Mouse (Mus musculus) heart, postnatal 0 days (tissue): ENCODE results near the gene Gm37419. TPM values are rescaled to one million over a fixed set of nuclear protein-coding genes. Genes with fewer than 3 reads are reported as not detected.

Source experiments
- ATAC-seq: fragments of 200-750 bp; cut with Nextera tagmentation; 2 replicates; pipeline ENCODE4 v1.8.0; 2017; ENCODE audit warnings: low read depth, moderate number of reproducible peaks, moderate library complexity; ENCODE audit not compliant: insufficient read depth
- DNase-seq: peaks from one replicate; pipeline ENCODE4 v3.0.0-alpha.2; 2016; ENCODE audit warnings: low spot score
- H3K27ac ChIP-seq: fragments of 300-500 bp; sonication (generic); 2 replicates; pipeline ENCODE4 v1.5.1; 2014; ENCODE audit warnings: low read depth, mild to moderate bottlenecking
- H3K27me3 ChIP-seq: fragments of 300-500 bp; sonication (generic); 2 replicates; pipeline ENCODE4 v1.6.1; 2014; ENCODE audit warnings: low read length, mixed read lengths; ENCODE audit not compliant: control insufficient read depth, insufficient read depth
- H3K36me3 ChIP-seq: fragments of 300-500 bp; sonication (generic); replicated peaks from 2 replicates; pipeline ENCODE4 v1.6.1; 2014; ENCODE audit warnings: low read length, mixed read lengths; ENCODE audit not compliant: control insufficient read depth, insufficient read depth
- H3K4me1 ChIP-seq: fragments of 300-500 bp; sonication (generic); 2 replicates; pipeline ENCODE4 v1.6.1; 2014; ENCODE audit warnings: antibody characterized with exemption; ENCODE audit not compliant: control insufficient read depth, insufficient read depth
- H3K4me2 ChIP-seq: fragments of 300-500 bp; sonication (generic); 2 replicates; pipeline ENCODE4 v1.6.1; 2014; ENCODE audit warnings: low read depth, mild to moderate bottlenecking, low read length, moderate library complexity
- H3K4me3 ChIP-seq: fragments of 300-500 bp; sonication (generic); 2 replicates; pipeline ENCODE4 v1.5.1; 2014; ENCODE audit warnings: low read depth, low read length
- H3K9ac ChIP-seq: fragments of 300-500 bp; sonication (generic); replicated peaks from 2 replicates; pipeline ENCODE4 v1.6.1; 2014; ENCODE audit warnings: low read depth, low read length, mixed read lengths
- H3K9me3 ChIP-seq: fragments of 300-500 bp; sonication (generic); replicated peaks from 2 replicates; pipeline ENCODE4 v1.6.1; 2016; ENCODE audit warnings: low read length; ENCODE audit not compliant: control insufficient read depth
- CTCF ChIP-seq: IDR thresholded peaks from 2 replicates; pipeline ENCODE4 v1.5.1; 2016; ENCODE audit warnings: antibody characterized with exemption, control low read depth, low read depth
- EP300 ChIP-seq: IDR thresholded peaks from 2 replicates; pipeline ENCODE4 v1.6.1; 2016; ENCODE audit warnings: antibody characterized with exemption, low read depth
- WGBS: fragments of 180-500 bp; shearing (Covaris S2); extraction: QIAGEN DNeasy Blood & Tissue Kit; methylation state at CpG from one replicate; pipeline ENCODE4 v1.1.7; 2014; 5-methylcytosine and 5-hydroxymethylcytosine counted together
- polyA plus RNA-seq: library from polyadenylated mRNA; unstranded; fragments of >200 nt; fragmentation: Nextera tagmentation; extraction: Ambion mirVana; gene quantifications from 2 replicates; pipeline ENCODE4 v1.2.1, GENCODE M21; 2015
- total RNA-seq: library from RNA; depleted of rRNA; stranded (reverse); fragments of >200 nt; gene quantifications from 2 replicates; pipeline ENCODE4 v1.2.3, GENCODE M21; 2014; ENCODE audit warnings: low replicate concordance

Gene Gm37419
- total and polyA plus RNA-seq, 2 experiments from 2014 or later, result not detected

DNA sequence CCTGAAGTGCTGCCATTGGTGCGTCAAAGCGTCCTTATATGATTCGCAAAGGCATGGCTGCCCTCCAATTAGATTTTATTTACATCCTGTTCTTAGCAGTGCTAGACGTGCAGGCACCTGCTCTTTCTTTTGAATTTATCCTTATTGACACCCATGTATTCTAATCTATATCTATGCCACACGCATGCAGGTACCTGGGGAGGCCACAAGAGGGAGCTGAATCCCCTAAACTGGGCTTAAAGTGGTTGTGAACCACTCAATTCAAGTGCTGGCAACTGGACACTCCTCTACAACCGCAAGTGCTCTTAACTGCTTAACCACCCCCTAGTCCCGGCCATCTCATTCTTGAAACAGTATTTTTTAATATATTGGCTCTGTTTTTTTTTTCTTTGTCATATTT lies 21.0 kb upstream of the Gm37419 start:
- H3K4me3 ChIP-seq, result no peak overlapping the region
- 82% methylated on average over 7 of the region's 7 CpGs for WGBS
- H3K36me3 ChIP-seq, result peaks cover 5% of the 10 kb centered on the region
- TF ChIP-seq EP300 (no peak), CTCF (no peak; the same call in 1 of the 2 replicates)
- no peaks in the 10 kb centered on the region for H3K9me3 ChIP-seq
- DNase-seq (no peak), ATAC-seq (no peak)
- H3K4me1 ChIP-seq, result no peaks in the 10 kb centered on the region
- H3K4me2 ChIP-seq, result no peak overlapping the region
- H3K27me3 ChIP-seq, result no peaks in the 10 kb centered on the region
- H3K27ac ChIP-seq, result no peak overlapping the region
- no peak overlapping the region for H3K9ac ChIP-seq

DNA sequence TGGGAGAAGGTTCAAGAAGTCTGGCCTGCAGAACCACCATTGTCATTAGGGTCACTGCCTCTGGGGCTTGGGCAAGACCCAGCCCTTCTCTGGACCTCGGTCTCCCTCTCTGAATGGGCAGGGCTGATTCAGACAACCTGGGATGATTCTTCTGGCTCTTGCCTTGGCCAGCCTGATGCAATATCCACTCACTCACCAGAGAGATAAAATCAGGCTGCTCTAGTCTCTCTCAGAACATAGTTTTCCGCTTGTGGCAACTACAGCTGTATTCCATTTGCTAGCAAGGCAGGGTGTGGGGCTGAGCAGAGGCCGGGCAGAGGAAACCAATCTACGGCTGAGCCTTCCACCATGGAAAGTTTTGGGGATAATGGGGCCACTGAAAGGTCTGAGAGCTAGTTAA lies 19.4 kb upstream of the Gm37419 start:
- Histone ChIP-seq H3K27me3 (no peaks in the 10 kb centered on the region), H3K27ac (no peak overlapping the region), H3K9ac (no peak overlapping the region), H3K4me2 (no peak overlapping the region), H3K9me3 (no peaks in the 10 kb centered on the region), H3K4me1 (0 out of 2 replicates have a peak, but pooled peaks cover 3% of the 10 kb centered on the region), H3K4me3 (no peak overlapping the region), H3K36me3 (peaks cover 5% of the 10 kb centered on the region)
- WGBS, result 74% methylated on average over 4 of the region's 4 CpGs
- TF ChIP-seq CTCF, result no peak
- TF ChIP-seq EP300, result no peak
- ATAC-seq (no peak), DNase-seq (no peak)

DNA sequence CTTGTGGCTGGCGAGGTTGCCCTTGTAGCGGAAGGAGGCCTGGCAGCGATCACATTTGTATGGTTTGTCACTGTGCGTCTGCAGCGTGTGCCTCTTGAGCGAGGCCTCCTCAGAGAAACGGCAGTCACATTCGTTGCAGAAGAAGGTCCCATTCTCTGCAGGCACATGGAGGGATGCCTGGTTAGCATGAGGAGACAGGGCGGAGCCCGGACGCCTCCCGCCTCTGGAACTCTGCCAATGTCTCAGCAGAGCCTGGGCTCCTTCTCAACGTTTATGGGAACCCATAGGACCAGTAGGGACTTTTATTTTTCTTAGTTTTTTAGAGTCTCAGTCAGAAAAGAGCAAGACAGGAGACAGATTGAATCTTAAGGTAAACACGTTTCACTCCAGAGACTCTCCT lies 18.4 kb upstream of the Gm37419 start:
- H3K27me3 ChIP-seq, result no peaks in the 10 kb centered on the region
- H3K4me2 ChIP-seq, result no peak overlapping the region
- 60% methylated on average over 14 of the region's 14 CpGs for WGBS
- peaks cover 5% of the 10 kb centered on the region for H3K36me3 ChIP-seq
- no peak overlapping the region for H3K4me3 ChIP-seq
- H3K9me3 ChIP-seq, result no peaks in the 10 kb centered on the region
- H3K4me1 ChIP-seq, result 0 out of 2 replicates have a peak, but pooled peaks cover 3% of the 10 kb centered on the region
- no peak for DNase-seq
- no peak for ATAC-seq
- no peak overlapping the region for H3K27ac ChIP-seq
- TF ChIP-seq EP300 (no peak), CTCF (no peak)
- no peak overlapping the region for H3K9ac ChIP-seq

DNA sequence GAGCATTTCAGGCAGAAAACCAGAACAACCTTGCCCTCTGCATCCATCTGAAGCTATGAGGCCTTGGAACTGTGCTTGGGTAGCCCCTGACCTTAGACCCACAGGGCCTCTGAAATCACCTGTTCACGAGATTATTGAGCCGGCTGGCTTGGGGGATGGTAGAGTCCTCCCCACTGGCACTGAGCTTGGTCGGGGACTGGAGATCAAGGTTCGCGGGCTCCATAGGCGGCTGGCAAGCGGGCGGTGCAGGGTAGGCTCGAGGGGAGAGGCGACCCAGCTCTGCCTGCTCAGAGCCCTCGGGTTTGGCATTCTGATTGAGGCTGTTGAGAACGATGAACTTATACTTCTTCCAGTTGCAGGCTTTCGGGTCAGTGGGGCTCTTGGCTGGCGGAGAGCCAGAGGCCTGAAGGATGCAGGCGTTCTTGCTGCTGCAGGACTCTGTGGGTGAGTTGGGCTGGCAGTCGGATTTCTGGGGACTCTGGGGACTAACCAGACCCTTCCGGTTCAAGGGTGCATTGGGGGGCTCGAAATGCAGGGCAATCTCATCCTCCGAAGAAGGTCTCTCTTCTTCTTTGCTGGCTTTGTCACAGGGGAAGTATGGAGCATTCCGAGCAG lies 16.0 kb upstream of the Gm37419 start:
- Histone ChIP-seq H3K27ac (no peak overlapping the region), H3K4me1 (0 out of 2 replicates have a peak, but pooled peaks cover 3% of the 10 kb centered on the region), H3K27me3 (no peaks in the 10 kb centered on the region), H3K4me2 (no peak overlapping the region), H3K9ac (no peak overlapping the region), H3K9me3 (no peaks in the 10 kb centered on the region), H3K36me3 (peaks cover 5% of the 10 kb centered on the region), H3K4me3 (no peak overlapping the region)
- 74% methylated on average over 20 of the region's 20 CpGs for WGBS
- TF ChIP-seq CTCF (no peak), EP300 (no peak)
- no peak for ATAC-seq
- DNase-seq, result no peak

DNA sequence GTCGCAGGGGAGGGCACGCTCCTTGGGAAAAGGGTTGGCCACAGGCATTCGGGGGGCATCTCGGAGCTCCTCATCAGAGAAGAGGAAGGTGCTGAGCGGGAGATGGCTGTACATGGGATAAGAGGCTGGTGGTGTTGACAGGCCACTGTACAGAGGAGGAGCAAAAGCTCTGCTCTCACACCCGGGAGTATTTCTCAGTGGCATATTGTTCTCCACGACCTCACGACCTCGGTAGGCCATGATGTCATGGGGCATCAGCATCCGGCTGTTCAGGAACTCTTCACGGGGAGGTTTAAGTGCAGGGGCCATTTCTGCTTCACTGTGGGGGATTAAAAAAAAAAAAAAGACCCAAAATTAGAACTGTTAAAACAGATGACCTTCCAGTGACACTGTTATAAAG lies 15.4 kb upstream of the Gm37419 start:
- DNase-seq (no peak), ATAC-seq (peak; percentile 37; the same call in 1 of the 2 replicates)
- Histone ChIP-seq H3K36me3 (peaks cover 2% of the 10 kb centered on the region), H3K9ac (no peak overlapping the region), H3K27me3 (no peaks in the 10 kb centered on the region), H3K4me3 (no peak overlapping the region), H3K4me1 (0 out of 2 replicates have a peak, but pooled peaks cover 3% of the 10 kb centered on the region), H3K4me2 (no peak overlapping the region), H3K27ac (no peak overlapping the region), H3K9me3 (no peaks in the 10 kb centered on the region)
- WGBS, result 39% methylated on average over 11 of the region's 11 CpGs
- TF ChIP-seq EP300 (no peak), CTCF (no peak)
